Mouse (Mus musculus) forelimb bud, embryonic 11.5 days (tissue): ENCODE results near the gene Ndrg3.
"Not testable (repeated sequence)": the region's sequence is repeated elsewhere in the genome, so short reads cannot be mapped to it uniquely, and the experiment has no call there.

Source experiments
- DNase-seq: peaks from one replicate; pipeline ENCODE4 v3.0.0-alpha.2; 2012; ENCODE audit warnings: low read depth, low spot score

The Ndrg3 gene

DNA sequence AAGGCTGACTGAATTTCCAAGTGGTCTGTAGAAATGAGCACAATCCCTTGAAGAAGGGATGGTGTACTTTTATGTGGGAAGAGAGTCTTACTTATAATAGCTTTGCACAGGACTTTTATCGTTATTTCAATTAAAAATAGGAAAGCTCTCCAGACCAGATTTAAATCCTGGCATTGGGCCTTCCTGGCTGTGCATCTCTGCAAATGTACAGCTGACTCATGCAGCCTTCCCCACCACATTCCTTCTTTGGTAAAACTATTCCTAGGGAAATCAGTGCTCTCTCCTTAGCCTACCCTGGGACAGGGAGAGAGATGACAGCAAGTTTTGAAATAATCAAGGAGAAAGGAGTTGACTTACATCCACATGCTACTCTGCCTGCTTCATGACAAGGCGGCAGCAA lies 54.1 kb downstream of the Ndrg3 start:
- no peak for DNase-seq

DNA sequence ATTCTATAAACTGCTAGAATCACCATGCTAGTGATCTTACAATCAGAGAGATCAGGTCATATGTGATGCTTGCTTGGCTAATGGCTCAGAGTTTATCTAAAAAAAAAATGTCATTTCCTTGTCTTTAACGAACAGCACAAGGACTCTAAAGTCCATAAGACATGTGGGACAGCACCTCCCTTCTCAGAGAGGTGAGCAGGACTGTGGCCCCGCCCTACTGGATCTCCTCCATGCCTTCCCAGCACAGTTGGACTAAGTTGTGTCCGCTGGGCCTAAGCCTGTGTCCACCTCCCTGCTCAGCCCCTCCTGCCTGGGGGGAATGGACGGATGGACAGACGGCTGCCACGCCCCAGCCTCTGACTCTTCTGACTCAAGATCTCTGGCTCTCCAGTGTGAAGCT lies 56.9 kb downstream of the Ndrg3 start:
- DNase-seq = no peak

DNA sequence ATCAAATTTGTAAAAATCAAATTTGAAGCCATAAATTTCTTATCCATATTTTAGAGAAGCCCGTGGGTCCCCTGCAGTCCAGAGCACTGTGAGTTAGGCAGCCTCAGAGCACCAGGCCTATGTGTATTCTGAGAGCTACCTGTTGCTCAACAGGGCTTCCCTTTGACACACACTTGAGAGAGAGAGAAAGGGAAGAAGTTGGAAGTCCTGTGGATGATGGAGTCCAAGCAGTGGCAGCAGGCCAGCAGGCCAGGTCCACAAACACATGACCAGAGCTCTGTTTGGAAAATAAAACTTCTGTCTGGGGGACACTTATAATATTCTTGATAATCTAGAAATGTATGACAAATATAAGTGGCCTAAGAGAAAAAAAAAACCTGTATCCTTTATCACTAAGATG lies 58.4 kb downstream of the Ndrg3 start:
- no peak for DNase-seq

DNA sequence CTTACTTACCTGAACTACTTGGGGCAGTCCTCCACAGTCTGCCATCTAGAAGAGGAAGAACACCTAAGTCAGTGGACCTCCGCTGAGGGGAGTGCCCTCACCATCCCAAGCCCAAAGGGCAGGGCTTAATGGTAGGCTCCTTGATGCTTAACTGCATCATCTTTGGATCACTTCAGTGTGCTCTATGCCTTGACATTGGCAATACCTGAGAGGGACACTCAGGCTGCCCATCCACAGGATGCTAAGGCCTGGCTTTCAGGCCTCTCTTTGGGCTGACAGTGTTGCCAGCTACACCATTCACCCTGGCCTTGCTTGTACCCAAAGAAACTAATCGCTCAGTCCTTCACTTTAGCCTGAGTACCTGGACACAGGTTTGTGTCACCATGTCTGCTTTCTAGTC lies 60.4 kb downstream of the Ndrg3 start:
- no peak for DNase-seq

DNA sequence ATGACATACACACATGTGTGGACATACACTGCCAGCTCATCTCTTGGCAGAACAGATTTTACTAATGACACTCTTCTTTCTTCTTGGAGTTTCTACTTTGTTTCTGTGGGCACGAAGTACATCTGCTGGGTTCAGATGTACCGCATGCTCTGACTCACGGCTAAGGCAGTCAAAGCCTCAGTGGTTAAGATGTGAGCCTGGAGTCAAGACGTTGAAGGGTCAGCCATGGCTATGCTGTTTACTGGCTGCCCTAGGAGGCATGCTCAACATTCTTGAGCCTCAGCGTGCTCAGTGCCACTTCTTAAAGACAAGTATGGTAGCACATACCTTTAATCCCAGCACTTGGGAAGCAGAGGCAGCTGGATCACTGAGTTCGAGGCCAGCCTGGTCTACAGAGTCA lies 61.3 kb downstream of the Ndrg3 start:
- DNase-seq = no peak

DNA sequence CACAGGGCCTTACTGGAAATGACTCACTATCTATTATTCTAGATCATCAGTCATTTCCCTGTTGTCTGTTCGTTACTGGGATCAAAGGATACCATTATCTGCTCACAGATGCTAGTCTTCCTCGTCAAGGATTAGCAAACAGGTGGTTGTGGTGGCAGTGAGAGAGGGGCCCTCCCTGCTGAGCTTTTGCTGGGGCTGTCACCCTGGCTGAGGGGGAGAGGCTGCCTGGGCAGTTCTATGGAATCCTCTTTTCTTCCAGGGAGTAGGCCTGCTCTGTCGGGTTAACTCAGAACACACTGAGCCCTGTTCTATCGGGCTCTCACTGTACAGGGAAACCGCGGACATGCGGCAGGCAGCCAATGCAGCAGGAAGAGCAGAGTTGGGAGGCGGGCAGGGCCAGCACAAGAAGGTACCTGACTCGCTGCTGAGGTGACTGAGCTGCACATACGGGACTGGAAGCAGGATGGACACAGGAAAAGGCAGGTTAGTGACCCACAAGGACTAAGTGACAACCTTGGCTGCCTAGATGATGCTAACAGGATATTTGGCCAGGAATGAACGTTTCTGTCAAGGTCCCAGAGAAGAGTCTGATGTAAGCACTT lies 62.2 kb downstream of the Ndrg3 start:
- no peak for DNase-seq

DNA sequence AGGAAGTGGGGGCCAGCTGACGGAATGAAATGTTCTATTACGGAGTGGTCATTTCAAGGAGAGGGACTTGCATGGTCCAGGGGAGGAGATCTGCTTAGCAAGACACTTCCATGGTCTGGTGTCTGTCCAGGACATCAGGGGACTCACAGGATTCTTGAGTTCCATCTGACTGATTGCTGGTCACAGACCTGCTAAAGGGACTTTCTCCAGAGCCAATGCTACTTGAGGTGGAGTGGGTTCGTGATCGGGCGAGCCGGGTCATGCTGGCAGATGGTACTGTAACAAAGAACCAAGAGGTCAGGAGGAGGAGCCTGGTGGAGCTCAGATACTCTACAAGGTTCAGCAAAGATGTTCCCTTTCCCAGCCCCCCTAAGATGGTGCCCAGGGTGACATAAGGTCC lies 63.2 kb downstream of the Ndrg3 start:
- no peak for DNase-seq

DNA sequence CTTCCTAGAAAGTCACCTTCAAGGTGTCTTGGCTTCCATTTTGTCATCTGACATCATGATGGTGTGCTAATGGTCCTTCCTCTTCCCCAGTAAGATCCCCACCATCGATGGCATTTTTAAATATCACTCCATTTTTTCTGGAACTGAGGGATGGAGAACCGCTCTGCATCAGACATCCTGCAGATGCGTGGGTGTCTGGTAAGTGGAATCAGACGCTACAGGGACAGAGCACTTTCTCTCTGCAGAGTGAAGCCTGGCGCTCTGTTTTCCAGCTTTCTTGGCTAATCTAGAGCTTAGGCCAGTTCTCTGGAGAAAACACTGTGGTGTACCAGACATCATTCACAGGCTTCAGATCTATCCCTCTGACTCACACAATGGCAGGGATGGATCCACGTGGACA lies 64.2 kb downstream of the Ndrg3 start:
- DNase-seq = no peak

DNA sequence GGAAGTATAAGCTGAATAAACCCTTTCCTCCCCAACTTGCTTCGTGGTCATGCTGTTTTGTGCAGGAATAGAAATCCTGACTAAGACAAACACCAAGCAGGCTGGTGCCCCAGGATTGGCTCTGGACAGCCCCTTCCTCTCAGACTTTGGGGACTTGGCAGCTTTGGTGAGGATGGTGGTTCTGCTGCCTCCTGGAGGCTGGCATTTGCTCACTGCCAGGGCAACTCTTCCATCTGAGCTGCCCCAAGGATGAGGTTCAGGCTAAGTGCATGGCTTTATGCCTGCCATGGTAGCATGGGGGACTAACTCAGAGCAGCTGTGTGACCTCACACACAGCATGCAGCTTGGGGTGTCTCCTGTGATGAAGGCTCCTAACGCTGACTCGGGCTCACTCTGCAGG lies 66.2 kb downstream of the Ndrg3 start:
- DNase-seq = not testable (repeated sequence)

DNA sequence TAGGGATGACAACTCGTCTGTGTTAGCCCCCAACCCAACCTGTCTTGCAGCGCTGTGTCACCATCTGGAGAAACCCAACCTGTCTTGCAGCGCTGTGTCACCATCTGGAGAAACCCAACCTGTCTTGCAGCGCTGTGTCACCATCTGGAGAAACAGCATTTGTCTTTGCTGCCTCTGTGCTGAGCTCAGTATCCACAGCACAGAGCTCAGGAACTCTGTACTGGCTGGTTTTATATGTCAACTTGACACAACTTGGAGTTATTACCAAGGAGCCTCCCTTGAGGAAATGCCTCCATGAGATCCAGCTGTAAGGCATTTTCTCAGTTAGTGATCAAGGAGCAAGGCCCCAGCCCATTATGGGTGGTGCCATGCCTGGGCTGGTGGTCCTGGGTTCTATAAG lies 66.8 kb downstream of the Ndrg3 start:
- DNase-seq = not testable (repeated sequence)

DNA sequence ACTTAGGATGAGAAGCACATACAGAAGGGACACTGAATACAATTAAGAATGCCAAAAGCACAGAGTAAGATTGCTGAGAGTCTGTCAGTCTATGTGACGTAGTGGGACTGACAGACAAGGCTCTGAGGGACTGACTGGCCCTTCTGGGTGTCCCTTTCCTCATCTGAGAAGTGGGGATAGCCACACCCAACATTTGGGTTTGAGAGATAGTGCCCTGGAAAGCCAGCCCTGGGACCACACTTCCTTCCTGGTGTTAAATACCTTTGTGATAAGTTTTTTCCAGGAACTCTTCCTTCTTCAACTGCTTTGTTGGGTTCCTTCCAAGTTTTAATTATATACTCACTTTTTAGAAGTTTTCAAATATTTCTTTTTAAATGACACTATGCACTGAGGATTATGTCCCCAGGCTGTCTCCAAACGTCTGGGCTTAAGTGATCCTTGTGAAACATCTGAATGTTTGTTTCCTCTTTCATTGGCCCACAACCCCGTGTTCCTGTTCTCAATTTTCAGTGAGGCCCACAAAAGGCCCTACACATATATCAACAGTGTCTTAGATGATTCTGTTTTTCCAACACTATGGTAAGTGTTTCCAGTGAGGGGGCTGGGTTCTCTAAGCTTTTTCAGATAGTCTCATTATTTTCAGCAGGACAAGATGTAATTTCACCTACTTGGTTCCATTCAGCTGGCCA lies 67.5 kb downstream of the Ndrg3 start:
- no peak for DNase-seq

DNA sequence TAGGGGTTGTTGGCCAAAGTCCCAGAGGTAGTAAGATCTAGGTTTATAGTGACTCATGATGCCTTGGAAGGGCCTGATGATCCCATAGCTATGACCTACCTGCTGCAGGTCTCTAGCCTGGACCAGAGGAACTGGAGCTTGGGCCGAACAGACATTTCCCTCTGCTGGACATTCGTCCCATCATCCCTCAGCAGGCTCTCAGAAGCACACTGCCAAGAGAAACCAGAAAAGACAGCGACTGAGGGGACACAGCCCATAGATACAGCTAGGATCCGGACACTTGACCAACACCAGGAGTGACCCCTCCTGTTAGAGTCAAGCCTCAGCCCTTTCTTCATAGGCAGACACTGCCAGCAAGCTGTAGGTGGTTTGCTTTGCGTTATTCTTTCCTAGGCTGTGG lies 68.8 kb downstream of the Ndrg3 start:
- DNase-seq = no peak

DNA sequence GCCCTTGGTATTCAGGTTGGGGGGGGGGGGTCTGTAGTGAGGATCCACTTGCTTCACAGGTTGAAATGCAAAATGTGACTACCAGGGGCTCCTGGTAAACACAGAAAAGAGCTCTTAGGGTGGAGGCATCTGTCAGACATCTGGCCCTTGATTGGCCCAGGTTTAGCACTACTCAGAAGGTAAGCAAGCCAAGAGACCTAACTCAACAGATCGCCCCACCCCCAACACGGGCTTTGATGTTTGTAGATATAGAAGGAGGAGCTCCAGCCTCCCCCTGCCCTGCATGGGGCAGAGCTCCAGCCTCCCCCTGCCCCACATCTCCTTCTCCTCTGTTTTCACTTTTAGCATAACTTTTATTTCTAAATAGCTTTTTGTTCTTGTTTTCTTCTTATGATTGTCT lies 72.1 kb downstream of the Ndrg3 start:
- DNase-seq = no peak

DNA sequence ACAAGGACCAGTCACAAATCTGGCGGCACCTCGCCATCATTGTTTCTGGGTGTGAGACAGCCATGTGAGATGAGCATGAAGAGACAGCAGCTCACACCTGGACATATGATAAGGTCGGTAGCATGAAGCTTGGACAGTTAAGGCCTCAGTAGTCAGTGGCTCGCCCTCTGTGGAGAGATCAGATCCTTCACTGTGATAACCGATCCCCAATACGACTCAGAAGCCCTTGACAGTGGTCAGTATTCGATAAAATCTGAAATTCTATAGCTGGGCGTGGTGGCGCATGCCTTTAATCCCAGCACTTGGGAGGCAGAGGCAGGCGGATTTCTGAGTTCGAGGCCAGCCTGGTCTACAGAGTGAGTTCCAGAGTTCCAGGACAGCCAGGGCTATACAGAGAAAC lies 72.7 kb downstream of the Ndrg3 start:
- DNase-seq = not testable (repeated sequence)

DNA sequence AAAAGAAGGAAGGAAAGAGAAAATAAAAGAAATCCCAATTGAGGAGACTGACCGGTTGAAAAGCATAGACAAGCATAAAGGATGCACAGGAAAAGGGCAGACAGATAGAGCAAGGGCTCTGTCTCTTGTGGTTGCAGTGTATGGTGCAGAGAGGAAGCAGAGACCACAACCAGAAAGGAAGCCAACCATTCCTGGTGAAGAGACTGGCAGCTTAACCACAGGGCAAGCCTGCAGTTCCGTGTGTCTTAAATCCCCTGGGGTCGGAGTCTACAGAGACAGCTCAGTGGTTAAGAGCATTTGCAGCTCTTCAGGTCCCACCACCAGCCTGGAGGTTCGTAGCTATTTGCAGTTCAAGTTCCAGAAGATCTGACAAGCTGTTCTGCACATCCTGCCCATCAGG lies 73.3 kb downstream of the Ndrg3 start:
- DNase-seq = no peak

DNA sequence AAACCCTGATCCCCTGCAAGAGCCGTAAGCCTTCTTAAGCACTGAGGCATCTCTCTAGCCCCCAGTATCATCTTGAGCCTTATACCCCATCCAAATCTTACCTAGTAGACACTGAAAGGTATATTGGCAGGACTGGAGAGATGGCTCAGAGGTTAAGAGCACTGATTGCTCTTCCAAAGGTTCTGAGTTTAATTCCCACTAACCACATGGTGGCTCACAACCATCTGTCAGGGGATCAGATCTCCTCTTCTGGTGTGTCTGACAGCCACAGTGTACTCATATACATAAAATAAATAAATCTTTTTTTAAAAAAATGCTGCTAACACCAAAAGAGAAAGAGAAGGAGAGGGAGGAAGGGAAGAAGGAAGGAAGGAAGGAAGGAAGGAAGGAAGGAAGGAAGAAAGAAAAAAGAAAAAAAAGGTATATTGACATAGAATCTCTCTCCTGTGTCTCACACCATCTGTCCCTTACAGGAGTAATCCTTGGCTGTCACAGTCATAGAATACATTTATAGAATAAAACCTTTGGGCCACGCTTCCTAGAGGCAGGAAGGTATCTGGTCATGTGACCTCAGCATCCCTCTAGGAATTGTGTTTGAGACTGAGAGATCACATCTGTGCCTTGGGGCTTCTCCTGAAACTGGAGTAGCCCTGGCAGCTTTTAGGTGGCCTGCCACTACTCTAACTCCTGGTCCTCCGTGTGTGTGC lies 75.3 kb downstream of the Ndrg3 start:
- DNase-seq = no peak

DNA sequence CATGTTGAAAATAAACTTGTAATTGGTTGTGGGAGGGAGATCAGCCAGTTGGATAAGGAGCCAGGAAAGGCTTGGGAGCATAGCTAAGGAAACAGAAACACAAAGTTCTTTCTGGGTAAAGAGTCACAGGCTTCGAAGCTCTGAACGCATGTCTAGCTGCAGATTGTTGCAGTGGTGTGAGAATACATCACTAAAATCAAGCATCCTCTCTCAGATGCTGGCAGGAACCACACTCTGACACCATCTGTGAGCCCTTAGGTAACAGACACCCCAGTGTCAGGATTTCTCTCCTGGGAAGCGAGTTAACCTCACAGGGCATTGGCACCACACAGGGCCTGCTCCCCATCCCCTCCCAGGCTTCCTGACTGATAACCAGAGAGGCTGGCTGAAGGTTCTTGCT lies 76.3 kb downstream of the Ndrg3 start:
- DNase-seq = no peak

DNA sequence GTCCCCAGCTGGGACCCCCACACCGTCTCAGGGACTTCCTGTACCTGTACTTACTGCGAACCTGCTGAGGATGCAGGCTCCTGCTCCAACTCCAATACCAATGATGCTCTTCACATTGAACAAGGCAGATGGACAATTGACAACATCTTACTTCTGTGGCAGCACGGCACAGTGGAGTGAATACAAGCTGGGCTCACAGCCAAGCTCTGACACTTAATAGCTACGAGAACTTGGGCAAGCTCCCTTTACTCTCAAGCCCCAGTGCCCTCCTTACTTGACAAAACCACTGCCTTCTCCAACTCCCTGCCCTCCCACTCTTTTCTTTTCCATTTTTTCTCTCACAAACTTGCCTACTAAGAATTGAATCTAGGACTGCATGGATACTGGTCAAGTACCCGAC lies 78.7 kb downstream of the Ndrg3 start:
- no peak for DNase-seq

DNA sequence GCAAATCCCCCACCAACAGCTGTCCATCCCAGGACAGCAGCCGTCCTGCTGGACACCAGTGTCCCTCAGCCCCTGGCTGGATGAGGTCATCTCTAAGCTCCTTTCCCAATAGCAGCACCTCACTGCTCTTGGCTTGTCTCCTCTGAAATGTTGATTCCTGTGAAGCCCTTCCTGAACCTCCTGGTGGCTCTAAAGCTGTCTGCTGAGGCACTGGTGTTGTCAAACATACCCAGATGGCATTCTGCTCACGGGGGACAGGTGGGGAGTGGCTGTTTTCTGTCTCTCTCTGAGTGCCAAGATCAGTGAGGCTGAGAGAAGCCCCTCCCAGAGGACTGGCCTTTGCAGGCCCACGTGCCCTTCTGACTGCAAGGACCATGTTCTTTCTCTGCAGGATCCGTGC lies 85.9 kb downstream of the Ndrg3 start:
- DNase-seq = not testable (repeated sequence)

DNA sequence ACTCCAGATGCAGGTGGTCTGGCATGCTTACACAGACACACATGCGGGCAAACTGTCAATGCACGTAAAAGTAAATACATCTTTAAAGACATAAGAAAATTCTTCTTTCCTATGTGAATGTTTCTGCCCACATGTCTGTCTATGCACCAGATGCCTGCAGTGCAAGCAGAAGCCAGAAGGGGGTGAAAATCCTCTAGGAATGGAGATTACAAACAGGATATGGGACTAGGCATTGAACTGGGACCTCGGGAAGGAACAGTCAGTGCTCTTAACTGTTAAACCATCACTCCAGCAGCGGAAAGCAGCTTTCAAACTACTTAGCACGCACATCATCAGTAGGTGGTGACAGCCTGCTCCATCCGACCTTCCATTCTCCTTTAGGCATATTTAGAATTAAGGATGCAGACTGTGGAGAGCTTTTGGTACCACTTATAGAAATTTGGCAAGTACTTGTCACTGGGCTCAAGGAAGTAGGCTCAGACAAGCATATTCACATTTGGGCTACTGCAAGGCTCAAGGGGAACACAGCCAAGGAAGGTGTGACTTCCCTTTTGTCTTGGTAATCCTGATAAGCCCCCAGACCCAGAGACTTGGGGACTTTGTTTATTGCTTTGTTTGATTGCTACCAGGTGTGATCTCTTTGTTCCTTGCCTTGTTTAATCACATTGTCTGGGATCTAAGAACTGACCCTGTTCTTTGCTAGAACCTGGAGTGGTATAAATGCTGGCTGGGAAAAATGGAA lies 86.7 kb downstream of the Ndrg3 start:
- DNase-seq = peak; percentile 66

DNA sequence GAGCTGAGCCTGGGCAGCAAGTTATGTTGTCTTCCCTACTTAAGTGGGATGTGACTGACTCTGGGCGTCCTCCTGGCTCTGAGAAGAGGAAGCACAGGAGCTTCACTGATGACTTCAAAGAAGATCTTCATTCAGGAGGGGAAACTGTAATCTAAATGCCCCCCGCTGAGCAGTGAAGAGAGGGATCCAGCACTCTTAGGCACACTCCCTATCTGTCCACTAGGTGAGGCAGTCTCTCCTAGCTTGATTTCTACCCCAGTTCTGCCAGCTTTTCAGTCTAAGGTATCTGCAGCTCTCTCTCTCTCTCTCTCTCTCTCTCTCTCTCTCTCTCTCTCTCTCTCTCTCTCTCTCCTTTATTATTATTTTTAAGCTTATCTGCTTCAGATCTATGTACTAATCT lies 88.5 kb downstream of the Ndrg3 start:
- DNase-seq = no peak

DNA sequence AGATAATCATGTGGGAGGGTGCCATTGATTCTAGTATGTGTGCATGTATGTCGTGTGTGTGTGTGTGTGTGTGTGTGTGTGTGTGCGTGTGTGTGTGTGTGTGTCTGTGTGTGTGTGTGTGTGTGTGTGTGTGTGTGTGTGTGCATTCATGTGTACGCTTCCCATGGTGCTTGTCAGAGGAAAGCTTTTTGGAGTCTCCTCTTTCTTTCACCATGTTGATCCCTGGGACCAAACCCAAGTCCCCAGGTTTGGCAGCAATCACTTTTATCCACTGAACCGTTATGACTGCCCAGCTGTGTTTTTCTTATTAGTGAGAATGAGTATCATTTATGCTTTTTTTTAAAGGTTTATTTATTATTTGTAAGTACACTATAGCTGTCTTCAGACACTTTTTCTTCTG lies 89.4 kb downstream of the Ndrg3 start:
- DNase-seq = not testable (repeated sequence)

DNA sequence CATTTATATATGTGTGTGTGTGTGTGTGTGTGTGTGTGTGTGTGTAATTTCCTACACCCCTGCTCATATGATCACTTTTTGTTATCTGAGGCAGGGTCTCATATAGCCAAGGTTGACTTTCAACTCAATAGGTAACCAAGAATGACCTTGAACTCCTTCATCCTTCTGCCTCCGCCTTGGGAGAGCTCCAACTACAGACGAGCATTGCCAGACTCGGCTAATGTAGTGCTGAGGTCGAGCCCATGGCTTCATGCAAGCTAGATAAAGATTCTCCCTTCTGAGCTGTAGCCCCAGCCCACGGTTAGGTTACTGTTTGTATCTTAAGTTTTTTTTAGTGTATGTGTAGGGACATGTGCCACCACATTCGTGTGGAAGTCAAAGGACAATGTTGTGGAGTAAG lies 90.0 kb downstream of the Ndrg3 start:
- no peak for DNase-seq
